16 mouse cellular contexts compared by ENCODE assay signal in genomic region chr14:93887066-93887465, GRCm38 (mm10). TPM values are rescaled to one million over a fixed set of nuclear protein-coding genes. Genes with fewer than 3 reads are reported as not detected.
A peak's percentile ranks its signal among the peaks of the same experiment; 100 is the strongest.
DNase-seq lines count a peak whose midpoint lies in the region; ATAC-seq lines count a peak whose summit lies in the region.
"Had no signal": no experiment of that assay in that cellular context is flagged by ENCODE, and none has a peak within 500 bp of the region (broad histone marks: within the 10 kb centered on the region; RNA-seq: fewer than 3 reads in every experiment).

No protein-coding gene starts in this region.

- H3K27me3 ChIP-seq in limb, embryonic 13.5 days, result peaks cover 7% of the 10 kb centered on the region; the same call in 1 of the 2 replicates
- peaks cover 34% of the 10 kb centered on the region for H3K27me3 ChIP-seq in limb, embryonic 10.5 days (ENCODE audit: low read depth, poor library complexity, severe bottlenecking)
- H3K27me3 ChIP-seq in forebrain, embryonic 13.5 days, result no peaks in the 10 kb centered on the region
- no peaks in the 10 kb centered on the region for H3K27me3 ChIP-seq in hindbrain, embryonic 14.5 days (ENCODE audit: control insufficient read depth, insufficient read depth, low read length)
- no peaks in the 10 kb centered on the region for H3K27me3 ChIP-seq in neural tube, embryonic 14.5 days (ENCODE audit: control insufficient read depth, insufficient read depth, low read length)
- H3K27me3 ChIP-seq: heart, embryonic 12.5 days had no signal

- H3K9ac ChIP-seq in limb, embryonic 13.5 days, result no peak overlapping the region
- peak overlapping the region; percentile 67; the same call in 1 of the 2 replicates for H3K9ac ChIP-seq in forebrain, embryonic 13.5 days
- H3K9ac ChIP-seq in hindbrain, embryonic 14.5 days, result peak overlapping the region; percentile 63
- H3K9ac ChIP-seq in neural tube, embryonic 14.5 days (replicated peaks; ENCODE audit: low read depth, low read length), result no peak overlapping the region; the same call in 1 of the 2 replicates
- H3K9ac ChIP-seq: heart, embryonic 12.5 days; liver, embryonic 15.5 days had no signal

- ATAC-seq in limb, embryonic 13.5 days (ENCODE audit: low FRiP score, low read depth), result no peak
- no peak for ATAC-seq in forebrain, embryonic 13.5 days
- ATAC-seq in hindbrain, embryonic 14.5 days (ENCODE audit: low FRiP score), result no peak
- ATAC-seq in neural tube, embryonic 14.5 days (ENCODE audit: low read depth), result no peak
- ATAC-seq: activated CD4-positive, CD25-positive, alpha-beta regulatory T cell, adult 4 months had no signal

- WGBS in limb, embryonic 13.5 days, result 73% methylated on average over 7 of the region's 7 CpGs
- WGBS in limb, embryonic 10.5 days, result 75% methylated on average over 7 of the region's 7 CpGs
- WGBS in forebrain, embryonic 13.5 days, result 50% methylated on average over 7 of the region's 7 CpGs
- WGBS in hindbrain, embryonic 14.5 days, result 54% methylated on average over 7 of the region's 7 CpGs
- 66% methylated on average over 7 of the region's 7 CpGs for WGBS in neural tube, embryonic 14.5 days

- H3K9me3 ChIP-seq in limb, embryonic 13.5 days, result no peaks in the 10 kb centered on the region; the same call in 1 of the 2 replicates
- no peaks in the 10 kb centered on the region for H3K9me3 ChIP-seq in limb, embryonic 10.5 days (replicated peaks)
- H3K9me3 ChIP-seq in forebrain, embryonic 13.5 days (replicated peaks), result no peaks in the 10 kb centered on the region
- no peaks in the 10 kb centered on the region for H3K9me3 ChIP-seq in hindbrain, embryonic 14.5 days (ENCODE audit: control insufficient read depth, low read length)
- no peaks in the 10 kb centered on the region for H3K9me3 ChIP-seq in neural tube, embryonic 14.5 days (ENCODE audit: control insufficient read depth, low read length)
- H3K9me3 ChIP-seq: heart, embryonic 12.5 days; liver, embryonic 15.5 days had no signal

- H3K4me2 ChIP-seq in limb, embryonic 13.5 days (replicated peaks), result peak overlapping the region; percentile 86
- H3K4me2 ChIP-seq in forebrain, embryonic 13.5 days, result peak overlapping the region; percentile 87
- peak overlapping the region; percentile 90 for H3K4me2 ChIP-seq in hindbrain, embryonic 14.5 days (replicated peaks)
- peak overlapping the region; percentile 60 for H3K4me2 ChIP-seq in neural tube, embryonic 14.5 days (ENCODE audit: low read depth, low read length)
- H3K4me2 ChIP-seq: liver, embryonic 15.5 days had no signal

- peaks cover 48% of the 10 kb centered on the region for H3K4me1 ChIP-seq in limb, embryonic 13.5 days
- H3K4me1 ChIP-seq in limb, embryonic 10.5 days, result peaks cover 11% of the 10 kb centered on the region
- H3K4me1 ChIP-seq in forebrain, embryonic 13.5 days, result peaks cover 59% of the 10 kb centered on the region
- H3K4me1 ChIP-seq in hindbrain, embryonic 14.5 days (replicated peaks; ENCODE audit: control insufficient read depth, insufficient read depth, low read length), result peaks cover 42% of the 10 kb centered on the region
- H3K4me1 ChIP-seq in neural tube, embryonic 14.5 days (ENCODE audit: control insufficient read depth, insufficient read depth, low read length), result peaks cover 8% of the 10 kb centered on the region; the same call in 1 of the 2 replicates
- H3K4me1 ChIP-seq: liver, embryonic 15.5 days had no signal

- H3K4me3 ChIP-seq in limb, embryonic 13.5 days, result peak overlapping the region; percentile 62; the same call in 1 of the 2 replicates
- no peak overlapping the region for H3K4me3 ChIP-seq in limb, embryonic 10.5 days
- H3K4me3 ChIP-seq in forebrain, embryonic 13.5 days, result peak overlapping the region; percentile 61
- peak overlapping the region; percentile 58 for H3K4me3 ChIP-seq in hindbrain, embryonic 14.5 days (replicated peaks; ENCODE audit: low read length)
- peak overlapping the region; percentile 44 for H3K4me3 ChIP-seq in neural tube, embryonic 14.5 days (ENCODE audit: low read depth, low read length)
- H3K4me3 ChIP-seq: heart, embryonic 12.5 days; liver, embryonic 15.5 days had no signal

- H3K36me3 ChIP-seq in limb, embryonic 13.5 days, result peaks cover 6% of the 10 kb centered on the region; the same call in 1 of the 2 replicates
- H3K36me3 ChIP-seq in limb, embryonic 10.5 days, result no peaks in the 10 kb centered on the region
- H3K36me3 ChIP-seq in forebrain, embryonic 13.5 days (ENCODE audit: poor library complexity, severe bottlenecking), result peaks cover 8% of the 10 kb centered on the region
- H3K36me3 ChIP-seq in hindbrain, embryonic 14.5 days (replicated peaks; ENCODE audit: control insufficient read depth, insufficient read depth), result peaks cover 5% of the 10 kb centered on the region; the same call in 1 of the 2 replicates
- no peaks in the 10 kb centered on the region for H3K36me3 ChIP-seq in neural tube, embryonic 14.5 days (ENCODE audit: control insufficient read depth, insufficient read depth, low read length)
- H3K36me3 ChIP-seq: heart, embryonic 12.5 days; liver, embryonic 15.5 days had no signal

- DNase-seq in limb, embryonic 10.5 days (ENCODE audit: low spot score), result no peak
- DNase-seq in hindbrain, embryonic 14.5 days (ENCODE audit: low spot score), result no peak
- no peak for DNase-seq in thymus, postnatal 25 days
- no peak for DNase-seq in thymus, postnatal 36 days
- DNase-seq: cerebellum, adult 11-12 months; gastrocnemius, postnatal 25 days; kidney, adult 9 months; lung, postnatal 36 days; thymus, postnatal 4 days had no signal

- H3K27ac ChIP-seq in limb, embryonic 13.5 days, result no peak overlapping the region
- H3K27ac ChIP-seq in limb, embryonic 10.5 days, result no peak overlapping the region
- no peak overlapping the region for H3K27ac ChIP-seq in forebrain, embryonic 13.5 days
- no peak overlapping the region for H3K27ac ChIP-seq in hindbrain, embryonic 14.5 days
- no peak overlapping the region for H3K27ac ChIP-seq in neural tube, embryonic 14.5 days (ENCODE audit: low read depth, low read length)
- H3K27ac ChIP-seq: liver, embryonic 15.5 days; stomach, postnatal 0 days had no signal

RNA-seq across cellular contexts. Expression of gene Pcdh9, which starts 3.4 kb away (rescaled TPM):
- polyA plus RNA-seq in limb, embryonic 13.5 days (2015; fragmentation: Nextera tagmentation; extraction: Ambion mirVana), result 55.5 and 56.2 TPM in 2 replicates
- 2.5 and 13.3 TPM in 2 replicates for polyA plus RNA-seq in limb, embryonic 10.5 days (2016; fragmentation: Nextera tagmentation; extraction: Ambion mirVana)
- 99.2 and 100 TPM in 2 replicates for polyA plus RNA-seq in forebrain, embryonic 13.5 days (2015; fragmentation: Nextera tagmentation; extraction: Ambion mirVana)
- 177 and 185 TPM in 2 replicates for polyA plus RNA-seq in hindbrain, embryonic 14.5 days (2014; fragmentation: Nextera tagmentation; extraction: Ambion mirVana)
- 180 and 194 TPM in 2 replicates for polyA plus RNA-seq in neural tube, embryonic 14.5 days (2014; fragmentation: Nextera tagmentation; extraction: Ambion mirVana)
- polyA plus RNA-seq: activated CD4-positive, CD25-positive, alpha-beta regulatory T cell, adult 4 months had no signal

Comparison
In these comparisons a context has a peak if more than half of its experiments do, and no peak if none do; other contexts are left out.
1. H3K9ac ChIP-seq: peak in forebrain, embryonic 13.5 days (single experiment) and hindbrain, embryonic 14.5 days (single experiment); none in limb, embryonic 13.5 days (single experiment) and neural tube, embryonic 14.5 days (single experiment).
2. Peak in every context shown above with its lines, with median percentiles within 50 percentile points of each other: H3K4me2 ChIP-seq.